Mouse (Mus musculus) hindbrain, embryonic 12.5 days (tissue): ENCODE results near the gene Gimap5. TPM values are rescaled to one million over a fixed set of nuclear protein-coding genes. Genes with fewer than 3 reads are reported as not detected.

ENCODE experiments used
- ATAC-seq: fragments of 200-750 bp; cut with Nextera tagmentation; 2 replicates; pipeline ENCODE4 v1.8.0; 2017; ENCODE audit warnings: moderate TSS enrichment; ENCODE audit not compliant: low FRiP score
- H3K27ac ChIP-seq: fragments of 300-500 bp; sonication (generic); 2 replicates; pipeline ENCODE4 v1.5.1; 2016; ENCODE audit warnings: mild to moderate bottlenecking
- H3K27me3 ChIP-seq: fragments of 300-500 bp; sonication (generic); 2 replicates; pipeline ENCODE4 v1.6.1; 2016; ENCODE audit warnings: mild to moderate bottlenecking
- H3K36me3 ChIP-seq: fragments of 300-500 bp; sonication (generic); 2 replicates; pipeline ENCODE4 v1.6.1; 2016; ENCODE audit warnings: mild to moderate bottlenecking
- H3K4me1 ChIP-seq: fragments of 300-500 bp; sonication (generic); 2 replicates; pipeline ENCODE4 v1.6.1; 2016
- H3K4me2 ChIP-seq: fragments of 300-500 bp; sonication (generic); replicated peaks from 2 replicates; pipeline ENCODE4 v1.6.1; 2016; ENCODE audit warnings: mild to moderate bottlenecking
- H3K4me3 ChIP-seq: fragments of 300-500 bp; sonication (generic); 2 replicates; pipeline ENCODE4 v1.5.1; 2016; ENCODE audit warnings: mild to moderate bottlenecking
- H3K9ac ChIP-seq: fragments of 300-500 bp; sonication (generic); 2 replicates; pipeline ENCODE4 v1.6.1; 2016; ENCODE audit warnings: mild to moderate bottlenecking, moderate library complexity
- H3K9me3 ChIP-seq: fragments of 300-500 bp; sonication (generic); replicated peaks from 2 replicates; pipeline ENCODE4 v1.6.1; 2016; ENCODE audit warnings: mild to moderate bottlenecking
- WGBS: fragments of 180-500 bp; shearing (Covaris S2); methylation state at CpG from one replicate; pipeline ENCODE4 v1.1.7; 2016; 5-methylcytosine and 5-hydroxymethylcytosine counted together
- polyA plus RNA-seq: library from polyadenylated mRNA; unstranded; fragments of >200 nt; fragmentation: Nextera tagmentation; extraction: Ambion mirVana; gene quantifications from 2 replicates; pipeline ENCODE4 v1.2.1, GENCODE M21; 2016

Gene Gimap5
- polyA plus RNA-seq, 1 experiment from 2014 or later, result 0.97 TPM

- Histone ChIP-seq H3K27ac (no peak overlapping the region), H3K4me1 (0 out of 2 replicates have a peak, but pooled peaks cover 2% of the 10 kb centered on the region), H3K27me3 (no peaks in the 10 kb centered on the region), H3K9ac (no peak overlapping the region), H3K4me2 (no peak overlapping the region), H3K4me3 (no peak overlapping the region), H3K9me3 (no peaks in the 10 kb centered on the region), H3K36me3 (no peaks in the 10 kb centered on the region)
- ATAC-seq, result no peak
- 85% methylated on average over 4 of the region's 4 CpGs for WGBS
Observed at GRCm38 (mm10) chr6:48720326-48720725, 25.7 kb upstream of the Gimap5 start.

GRCm38 (mm10) chr6:48723468-48723867 is 22.5 kb upstream of the Gimap5 start:
- H3K27ac ChIP-seq, result no peak overlapping the region
- H3K9me3 ChIP-seq, result no peaks in the 10 kb centered on the region
- H3K4me2 ChIP-seq, result no peak overlapping the region
- no peak for ATAC-seq
- no peak overlapping the region for H3K4me3 ChIP-seq
- H3K4me1 ChIP-seq, result 0 out of 2 replicates have a peak, but pooled peaks cover 8% of the 10 kb centered on the region
- H3K27me3 ChIP-seq, result no peaks in the 10 kb centered on the region
- H3K36me3 ChIP-seq, result no peaks in the 10 kb centered on the region
- no peak overlapping the region for H3K9ac ChIP-seq
- 88% methylated on average over 8 of the region's 8 CpGs for WGBS

DNA sequence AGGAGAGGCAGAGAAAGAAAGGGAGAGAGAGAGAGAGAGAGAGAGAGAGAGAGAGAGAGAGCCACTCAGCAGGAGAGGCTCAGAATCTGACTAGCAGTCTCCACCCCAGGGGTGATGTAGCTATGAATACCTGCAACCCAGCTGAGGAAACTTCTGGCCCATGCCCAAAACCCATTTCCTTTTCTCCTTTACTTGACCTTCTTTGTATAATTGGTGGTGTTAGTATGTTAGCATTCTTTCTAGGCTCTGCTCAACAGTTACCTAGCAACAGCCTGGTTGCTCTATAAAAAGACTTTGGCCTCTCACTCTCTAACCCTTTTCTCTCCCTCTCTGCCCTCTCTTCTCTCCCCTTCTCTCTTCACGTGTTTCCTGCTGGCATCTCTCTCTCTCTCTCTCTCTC is 20.5 kb upstream of the Gimap5 start:
- no peaks in the 10 kb centered on the region for H3K27me3 ChIP-seq
- WGBS, result 0% methylated on average over 1 of the region's 1 CpGs
- no peak overlapping the region for H3K9ac ChIP-seq
- no peaks in the 10 kb centered on the region for H3K9me3 ChIP-seq
- H3K36me3 ChIP-seq, result no peaks in the 10 kb centered on the region
- H3K4me1 ChIP-seq, result 0 out of 2 replicates have a peak, but pooled peaks cover 8% of the 10 kb centered on the region
- H3K27ac ChIP-seq, result no peak overlapping the region
- no peak overlapping the region for H3K4me3 ChIP-seq
- no peak overlapping the region for H3K4me2 ChIP-seq
- no peak for ATAC-seq

GRCm38 (mm10) chr6:48727761-48728160 is 18.2 kb upstream of the Gimap5 start:
- ATAC-seq, result no peak
- Histone ChIP-seq H3K9ac (no peak overlapping the region), H3K4me3 (no peak overlapping the region), H3K4me1 (0 out of 2 replicates have a peak, but pooled peaks cover 8% of the 10 kb centered on the region), H3K27ac (no peak overlapping the region), H3K9me3 (no peaks in the 10 kb centered on the region), H3K27me3 (no peaks in the 10 kb centered on the region), H3K36me3 (no peaks in the 10 kb centered on the region), H3K4me2 (no peak overlapping the region)
- 88% methylated on average over 5 of the region's 5 CpGs for WGBS

DNA sequence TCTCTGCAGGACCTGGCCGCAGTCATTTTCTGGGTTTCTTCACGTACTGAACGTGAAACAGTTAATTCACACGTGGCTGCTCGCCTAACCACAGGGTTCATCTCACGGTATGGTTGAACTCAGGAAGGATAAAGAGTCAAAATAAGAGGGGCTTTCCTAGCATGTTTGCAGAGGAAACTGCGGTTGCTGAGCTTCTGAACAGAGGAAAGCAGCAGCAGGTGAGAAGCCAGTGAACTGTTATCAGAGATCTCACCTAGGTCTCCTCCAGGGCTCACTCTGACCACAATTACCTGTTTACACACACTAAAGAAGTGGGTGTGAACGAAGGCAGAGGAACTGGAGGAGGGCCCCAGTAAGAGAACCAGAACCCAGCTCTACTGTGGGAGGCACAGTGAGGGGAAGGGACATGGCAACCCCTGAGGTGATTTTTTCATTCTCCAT is 13.1 kb upstream of the Gimap5 start:
- no peak for ATAC-seq
- WGBS, result 56% methylated on average over 8 of the region's 8 CpGs

DNA sequence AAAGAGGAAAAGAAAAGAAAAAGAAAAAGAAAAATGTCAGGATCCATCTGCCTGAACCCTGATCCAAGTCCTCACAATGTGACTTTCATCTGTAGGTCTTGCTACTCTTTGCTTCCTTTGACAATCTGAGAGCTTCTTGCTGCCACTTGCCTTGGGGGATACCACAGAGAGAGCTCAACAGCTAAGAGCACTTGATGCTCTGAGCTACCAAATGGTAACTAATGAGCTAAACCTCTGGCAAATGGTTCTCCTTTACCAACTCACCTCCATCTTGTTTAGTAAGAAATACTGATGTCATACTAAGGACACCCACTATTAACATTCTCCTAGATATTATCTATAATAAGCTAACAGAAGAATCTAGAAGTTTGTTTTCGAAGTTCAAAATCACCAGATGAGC is 12.3 kb upstream of the Gimap5 start:
- H3K4me2 ChIP-seq, result no peak overlapping the region
- H3K9ac ChIP-seq, result no peak overlapping the region
- H3K36me3 ChIP-seq, result no peaks in the 10 kb centered on the region
- H3K27ac ChIP-seq, result no peak overlapping the region
- no peak for ATAC-seq
- H3K27me3 ChIP-seq, result no peaks in the 10 kb centered on the region
- 87% methylated on average over 1 of the region's 1 CpGs for WGBS
- H3K4me3 ChIP-seq, result no peak overlapping the region
- H3K4me1 ChIP-seq, result no peaks in the 10 kb centered on the region
- H3K9me3 ChIP-seq, result no peaks in the 10 kb centered on the region

More for the DNA sequence above, 13.1 kb upstream of the Gimap5 start:
- Histone ChIP-seq H3K36me3 (no peaks in the 10 kb centered on the region), H3K27me3 (no peaks in the 10 kb centered on the region), H3K4me3 (no peak overlapping the region), H3K4me1 (no peaks in the 10 kb centered on the region), H3K9ac (no peak overlapping the region), H3K4me2 (no peak overlapping the region), H3K27ac (no peak overlapping the region), H3K9me3 (no peaks in the 10 kb centered on the region)

GRCm38 (mm10) chr6:48737053-48737452 is 8.9 kb upstream of the Gimap5 start:
- H3K9me3 ChIP-seq, result no peaks in the 10 kb centered on the region
- peaks cover 17% of the 10 kb centered on the region for H3K27me3 ChIP-seq
- no peak overlapping the region for H3K4me3 ChIP-seq
- H3K4me1 ChIP-seq, result peaks cover 2% of the 10 kb centered on the region; the same call in 1 of the 2 replicates
- H3K27ac ChIP-seq, result no peak overlapping the region
- H3K9ac ChIP-seq, result no peak overlapping the region
- 88% methylated on average over 2 of the region's 2 CpGs for WGBS
- H3K4me2 ChIP-seq, result no peak overlapping the region
- no peaks in the 10 kb centered on the region for H3K36me3 ChIP-seq
- ATAC-seq, result no peak

- H3K4me3 ChIP-seq, result no peak overlapping the region
- no peak overlapping the region for H3K27ac ChIP-seq
- H3K27me3 ChIP-seq, result peaks cover 23% of the 10 kb centered on the region
- no peaks in the 10 kb centered on the region for H3K36me3 ChIP-seq
- WGBS, result 92% methylated on average over 5 of the region's 5 CpGs
- peaks cover 8% of the 10 kb centered on the region for H3K4me1 ChIP-seq
- no peak for ATAC-seq
- H3K9ac ChIP-seq, result no peak overlapping the region
- no peak overlapping the region for H3K4me2 ChIP-seq
- H3K9me3 ChIP-seq, result no peaks in the 10 kb centered on the region
Observed at GRCm38 (mm10) chr6:48737688-48738087, 8.3 kb upstream of the Gimap5 start.

GRCm38 (mm10) chr6:48738961-48739779 is 6.8 kb upstream of the Gimap5 start, which contains the start of gene Gimap1:
Gimap1 (plus strand) TSS chr6:48739054.
- peaks cover 13% of the 10 kb centered on the region for H3K4me1 ChIP-seq
- 83% methylated on average over 15 of the region's 15 CpGs for WGBS
- ATAC-seq, result no peak
- H3K27ac ChIP-seq, result no peak within 1 kb of the TSS
- no peak within 1 kb of the TSS for H3K4me2 ChIP-seq
- H3K9me3 ChIP-seq, result no peaks in the 10 kb centered on the region
- H3K36me3 ChIP-seq, result no peaks in the 10 kb centered on the region
- H3K9ac ChIP-seq, result no peak within 1 kb of the TSS
- peaks cover 37% of the 10 kb centered on the region for H3K27me3 ChIP-seq
- H3K4me3 ChIP-seq, result no peak within 1 kb of the TSS

DNA sequence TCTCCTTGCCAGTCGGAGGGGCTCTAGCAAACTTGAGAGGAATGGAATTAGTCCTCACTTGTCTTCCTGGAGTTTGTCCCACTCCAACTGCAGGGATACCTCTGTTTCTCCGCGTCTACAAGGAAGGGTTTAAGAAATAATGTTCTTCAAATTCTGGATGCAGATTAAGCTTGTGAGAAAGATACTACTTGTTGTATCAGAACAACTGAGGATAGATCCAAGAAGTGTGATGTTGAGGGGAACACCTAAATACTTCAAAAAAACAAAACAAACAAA is 6.3 kb upstream of the Gimap5 start:
- H3K4me2 ChIP-seq, result no peak overlapping the region
- H3K36me3 ChIP-seq, result no peaks in the 10 kb centered on the region
- no peak overlapping the region for H3K4me3 ChIP-seq
- H3K9ac ChIP-seq, result no peak overlapping the region
- peaks cover 38% of the 10 kb centered on the region for H3K27me3 ChIP-seq
- H3K27ac ChIP-seq, result no peak overlapping the region
- H3K4me1 ChIP-seq, result peaks cover 13% of the 10 kb centered on the region
- no peak for ATAC-seq
- H3K9me3 ChIP-seq, result no peaks in the 10 kb centered on the region
- WGBS, result over 99% methylated on average over 3 of the region's 3 CpGs

- Histone ChIP-seq H3K4me1 (peaks cover 13% of the 10 kb centered on the region), H3K4me2 (no peak overlapping the region), H3K9ac (no peak overlapping the region), H3K9me3 (no peaks in the 10 kb centered on the region), H3K27ac (no peak overlapping the region), H3K27me3 (peaks cover 40% of the 10 kb centered on the region), H3K36me3 (no peaks in the 10 kb centered on the region), H3K4me3 (no peak overlapping the region)
- ATAC-seq, result no peak
- 74% methylated on average over 3 of the region's 3 CpGs for WGBS
Observed at GRCm38 (mm10) chr6:48740501-48741169, 5.4 kb upstream of the Gimap5 start.

GRCm38 (mm10) chr6:48741273-48741672 is 4.7 kb upstream of the Gimap5 start:
- H3K9ac ChIP-seq, result no peak overlapping the region
- H3K4me3 ChIP-seq, result no peak overlapping the region
- H3K27me3 ChIP-seq, result peaks cover 41% of the 10 kb centered on the region
- H3K36me3 ChIP-seq, result no peaks in the 10 kb centered on the region
- no peak overlapping the region for H3K27ac ChIP-seq
- no peak for ATAC-seq
- no peak overlapping the region for H3K4me2 ChIP-seq
- WGBS, result 28% methylated on average over 3 of the region's 3 CpGs
- H3K9me3 ChIP-seq, result no peaks in the 10 kb centered on the region
- H3K4me1 ChIP-seq, result peaks cover 13% of the 10 kb centered on the region
